Mouse (Mus musculus): Measurements from ENCODE around the gene Cracr2a. TPM values are rescaled to one million over a fixed set of nuclear protein-coding genes. Genes with fewer than 3 reads are reported as not detected.

Cracr2a gene
- polyA plus RNA-seq, 1 experiment from 2014 or later, result 2.8 TPM

GRCm38 (mm10) chr6:127563511-127563910 lies 2.4 kb downstream of the Cracr2a start:
- DNase-seq, result no peak

GRCm38 (mm10) chr6:127565951-127566732 lies 5.0 kb downstream of the Cracr2a start:
- Histone ChIP-seq H3K4me3 (ENCODE audit: low read depth, low read length) (no peak overlapping the region), H3K4me2 (no peak overlapping the region), H3K9ac (no peak overlapping the region), H3K9me3 (ENCODE audit: low read depth, low read length) (no peaks in the 10 kb centered on the region), H3K4me1 (ENCODE audit: insufficient read depth) (no peaks in the 10 kb centered on the region), H3K27ac (ENCODE audit: low read depth) (no peak overlapping the region), H3K27me3 (ENCODE audit: insufficient read depth, low read length) (no peaks in the 10 kb centered on the region), H3K36me3 (ENCODE audit: insufficient read depth) (no peaks in the 10 kb centered on the region)
- 76% methylated on average over 6 of the region's 7 CpGs for WGBS
- DNase-seq, result no peak
- no peak for TF ChIP-seq CTCF (IDR thresholded peaks at IDR 0.05; ENCODE audit: low read depth)
- no peak for ATAC-seq (ENCODE audit: insufficient read depth)

More at GRCm38 (mm10) chr6:127563511-127563910, 2.4 kb downstream of the Cracr2a start:
- ATAC-seq (ENCODE audit: insufficient read depth), result no peak
- 50% methylated on average over 4 of the region's 4 CpGs for WGBS
- Histone ChIP-seq H3K4me1 (ENCODE audit: insufficient read depth) (no peaks in the 10 kb centered on the region), H3K27ac (ENCODE audit: low read depth) (no peak overlapping the region), H3K27me3 (ENCODE audit: insufficient read depth, low read length) (no peaks in the 10 kb centered on the region), H3K4me3 (ENCODE audit: low read depth, low read length) (no peak overlapping the region), H3K4me2 (no peak overlapping the region), H3K9me3 (ENCODE audit: low read depth, low read length) (no peaks in the 10 kb centered on the region), H3K36me3 (ENCODE audit: insufficient read depth) (no peaks in the 10 kb centered on the region), H3K9ac (no peak overlapping the region)
- TF ChIP-seq CTCF (IDR thresholded peaks at IDR 0.05; ENCODE audit: low read depth), result no peak

GRCm38 (mm10) chr6:127571849-127572550 lies 10.9 kb downstream of the Cracr2a start:
- no peak for DNase-seq
- Histone ChIP-seq H3K9ac (no peak overlapping the region), H3K4me1 (ENCODE audit: insufficient read depth) (no peaks in the 10 kb centered on the region), H3K4me2 (no peak overlapping the region), H3K9me3 (ENCODE audit: low read depth, low read length) (no peaks in the 10 kb centered on the region), H3K4me3 (ENCODE audit: low read depth, low read length) (no peak overlapping the region), H3K27me3 (ENCODE audit: insufficient read depth, low read length) (no peaks in the 10 kb centered on the region), H3K27ac (ENCODE audit: low read depth) (no peak overlapping the region), H3K36me3 (ENCODE audit: insufficient read depth) (no peaks in the 10 kb centered on the region)
- no peak for ATAC-seq (ENCODE audit: insufficient read depth)
- 67% methylated on average over 8 of the region's 8 CpGs for WGBS
- no peak for TF ChIP-seq CTCF (IDR thresholded peaks at IDR 0.05; ENCODE audit: low read depth)

GRCm38 (mm10) chr6:127573779-127574463 lies 12.8 kb downstream of the Cracr2a start:
- WGBS, result 63% methylated on average over 11 of the region's 11 CpGs
- Histone ChIP-seq H3K9ac (no peak overlapping the region), H3K4me3 (ENCODE audit: low read depth, low read length) (no peak overlapping the region), H3K27me3 (ENCODE audit: insufficient read depth, low read length) (no peaks in the 10 kb centered on the region), H3K36me3 (ENCODE audit: insufficient read depth) (no peaks in the 10 kb centered on the region), H3K4me1 (ENCODE audit: insufficient read depth) (no peaks in the 10 kb centered on the region), H3K4me2 (no peak overlapping the region), H3K9me3 (ENCODE audit: low read depth, low read length) (no peaks in the 10 kb centered on the region), H3K27ac (ENCODE audit: low read depth) (no peak overlapping the region)
- DNase-seq (no peak), ATAC-seq (ENCODE audit: insufficient read depth) (no peak)
- no peak for TF ChIP-seq CTCF (IDR thresholded peaks at IDR 0.05; ENCODE audit: low read depth)

GRCm38 (mm10) chr6:127575194-127575593 lies 14.1 kb downstream of the Cracr2a start:
- H3K4me1 ChIP-seq (ENCODE audit: insufficient read depth), result no peaks in the 10 kb centered on the region
- no peak for DNase-seq
- H3K27ac ChIP-seq (ENCODE audit: low read depth), result no peak overlapping the region
- no peaks in the 10 kb centered on the region for H3K36me3 ChIP-seq (ENCODE audit: insufficient read depth)
- H3K9ac ChIP-seq, result no peak overlapping the region
- ATAC-seq (ENCODE audit: insufficient read depth), result no peak
- no peak for TF ChIP-seq CTCF (IDR thresholded peaks at IDR 0.05; ENCODE audit: low read depth)
- H3K4me3 ChIP-seq (ENCODE audit: low read depth, low read length), result no peak overlapping the region
- 79% methylated on average over 2 of the region's 2 CpGs for WGBS
- H3K27me3 ChIP-seq (ENCODE audit: insufficient read depth, low read length), result no peaks in the 10 kb centered on the region
- H3K4me2 ChIP-seq, result no peak overlapping the region
- no peaks in the 10 kb centered on the region for H3K9me3 ChIP-seq (ENCODE audit: low read depth, low read length)

GRCm38 (mm10) chr6:127577688-127578087 lies 16.6 kb downstream of the Cracr2a start:
- H3K27me3 ChIP-seq (ENCODE audit: insufficient read depth, low read length), result no peaks in the 10 kb centered on the region
- no peak for TF ChIP-seq CTCF (IDR thresholded peaks at IDR 0.05; ENCODE audit: low read depth)
- H3K4me2 ChIP-seq, result no peak overlapping the region
- DNase-seq, result no peak
- ATAC-seq (ENCODE audit: insufficient read depth), result no peak
- no peaks in the 10 kb centered on the region for H3K36me3 ChIP-seq (ENCODE audit: insufficient read depth)
- no peak overlapping the region for H3K27ac ChIP-seq (ENCODE audit: low read depth)
- no peaks in the 10 kb centered on the region for H3K9me3 ChIP-seq (ENCODE audit: low read depth, low read length)
- no peak overlapping the region for H3K9ac ChIP-seq
- WGBS, result 66% methylated on average over 4 of the region's 4 CpGs
- H3K4me3 ChIP-seq (ENCODE audit: low read depth, low read length), result no peak overlapping the region
- peaks cover 10% of the 10 kb centered on the region for H3K4me1 ChIP-seq (ENCODE audit: insufficient read depth)

- H3K4me1 ChIP-seq (ENCODE audit: insufficient read depth), result peaks cover 11% of the 10 kb centered on the region
- H3K27me3 ChIP-seq (ENCODE audit: insufficient read depth, low read length), result no peaks in the 10 kb centered on the region
- H3K36me3 ChIP-seq (ENCODE audit: insufficient read depth), result no peaks in the 10 kb centered on the region
- H3K4me3 ChIP-seq (ENCODE audit: low read depth, low read length), result no peak overlapping the region
- DNase-seq (no peak), ATAC-seq (ENCODE audit: insufficient read depth) (no peak)
- no peak overlapping the region for H3K9ac ChIP-seq
- no peak overlapping the region for H3K27ac ChIP-seq (ENCODE audit: low read depth)
- TF ChIP-seq CTCF (IDR thresholded peaks at IDR 0.05; ENCODE audit: low read depth), result no peak
- no peaks in the 10 kb centered on the region for H3K9me3 ChIP-seq (ENCODE audit: low read depth, low read length)
- H3K4me2 ChIP-seq, result no peak overlapping the region
- WGBS, result 42% methylated on average over 7 of the region's 7 CpGs
These were observed 17.2 kb downstream of the Cracr2a start for GRCm38 (mm10) chr6:127578316-127578715.

Data from lung, embryonic 14.5 days (tissue).